Mouse (Mus musculus) cerebral cortex, adult 2 months (tissue): ENCODE data around the gene Mphosph9.

ENCODE experiments used
- WGBS: fragments of 180-500 bp; shearing (Covaris S2); methylation state at CpG from one replicate; pipeline ENCODE4 v1.1.7; 2018; 5-methylcytosine and 5-hydroxymethylcytosine counted together

Gene Mphosph9

GRCm38 (mm10) chr5:124236180-124236579, 91.6 kb downstream of the Mphosph9 start:
- 83% methylated on average over 4 of the region's 4 CpGs for WGBS

- 97% methylated on average over 6 of the region's 6 CpGs for WGBS
Observed at GRCm38 (mm10) chr5:124234778-124235177, 93.0 kb downstream of the Mphosph9 start.

GRCm38 (mm10) chr5:124233874-124234661, 93.7 kb downstream of the Mphosph9 start:
- 59% methylated on average over 12 of the region's 12 CpGs for WGBS

GRCm38 (mm10) chr5:124233144-124233465, 94.7 kb downstream of the Mphosph9 start:
- WGBS, result 52% methylated on average over 8 of the region's 8 CpGs

- 57% methylated on average over 18 of the region's 18 CpGs for WGBS
Observed at GRCm38 (mm10) chr5:124232360-124233143, 95.2 kb downstream of the Mphosph9 start.

GRCm38 (mm10) chr5:124230461-124230860, 97.3 kb downstream of the Mphosph9 start:
- WGBS, result 81% methylated on average over 9 of the region's 9 CpGs

- 49% methylated on average over 6 of the region's 6 CpGs for WGBS
Observed at GRCm38 (mm10) chr5:124227193-124227592, 100.6 kb downstream of the Mphosph9 start.

GRCm38 (mm10) chr5:124226494-124226893, 101.3 kb downstream of the Mphosph9 start:
- WGBS, result 95% methylated on average over 4 of the region's 4 CpGs

- 59% methylated on average over 7 of the region's 7 CpGs for WGBS
Observed at GRCm38 (mm10) chr5:124225891-124226290, 101.9 kb downstream of the Mphosph9 start.

- WGBS, result 26% methylated on average over 16 of the region's 16 CpGs
Observed at GRCm38 (mm10) chr5:124224321-124225092, 103.3 kb downstream of the Mphosph9 start.

GRCm38 (mm10) chr5:124223574-124223973, 104.2 kb downstream of the Mphosph9 start:
- 91% methylated on average over 8 of the region's 8 CpGs for WGBS

- WGBS, result 75% methylated on average over 11 of the region's 11 CpGs
Observed at GRCm38 (mm10) chr5:124222696-124223095, 105.1 kb downstream of the Mphosph9 start.

- WGBS, result 43% methylated on average over 7 of the region's 7 CpGs
Observed at GRCm38 (mm10) chr5:124221736-124222040, 106.1 kb downstream of the Mphosph9 start.

GRCm38 (mm10) chr5:124221037-124221735, 106.6 kb downstream of the Mphosph9 start:
- 12% methylated on average over 7 of the region's 7 CpGs for WGBS

- 82% methylated on average over 5 of the region's 5 CpGs for WGBS
Observed at GRCm38 (mm10) chr5:124220551-124220950, 107.2 kb downstream of the Mphosph9 start.

GRCm38 (mm10) chr5:124219431-124219830, 108.3 kb downstream of the Mphosph9 start:
- 68% methylated on average over 10 of the region's 10 CpGs for WGBS

- 29% methylated on average over 7 of the region's 7 CpGs for WGBS
Observed at GRCm38 (mm10) chr5:124218986-124219385, 108.8 kb downstream of the Mphosph9 start.

GRCm38 (mm10) chr5:124217566-124218249, 110.1 kb downstream of the Mphosph9 start:
- WGBS, result 55% methylated on average over 8 of the region's 8 CpGs

- 90% methylated on average over 5 of the region's 5 CpGs for WGBS
Observed at GRCm38 (mm10) chr5:124217092-124217491, 110.7 kb downstream of the Mphosph9 start.

GRCm38 (mm10) chr5:124216403-124216802, 111.4 kb downstream of the Mphosph9 start:
- WGBS, result 95% methylated on average over 6 of the region's 6 CpGs

GRCm38 (mm10) chr5:124215647-124216046, 112.1 kb downstream of the Mphosph9 start:
- 76% methylated on average over 10 of the region's 10 CpGs for WGBS
